Mouse (Mus musculus) cortical plate, adult 2 months (tissue): ENCODE data around the gene Grip1.

ENCODE experiments used
- CTCF ChIP-seq: fragments of 200-500 bp; IDR thresholded peaks from 2 replicates; pipeline ENCODE4 v1.5.1; 2011; ENCODE audit warnings: mild to moderate bottlenecking, control low read depth, low read length; ENCODE audit not compliant: insufficient read depth; ENCODE audit errors: extremely low read depth
- POLR2A ChIP-seq: fragments of 200-500 bp; IDR thresholded peaks from 2 replicates; pipeline ENCODE4 v1.6.1; 2011; ENCODE audit warnings: mild to moderate bottlenecking, low read length, control low read depth; ENCODE audit not compliant: insufficient read depth; ENCODE audit errors: extremely low read depth

DNA sequence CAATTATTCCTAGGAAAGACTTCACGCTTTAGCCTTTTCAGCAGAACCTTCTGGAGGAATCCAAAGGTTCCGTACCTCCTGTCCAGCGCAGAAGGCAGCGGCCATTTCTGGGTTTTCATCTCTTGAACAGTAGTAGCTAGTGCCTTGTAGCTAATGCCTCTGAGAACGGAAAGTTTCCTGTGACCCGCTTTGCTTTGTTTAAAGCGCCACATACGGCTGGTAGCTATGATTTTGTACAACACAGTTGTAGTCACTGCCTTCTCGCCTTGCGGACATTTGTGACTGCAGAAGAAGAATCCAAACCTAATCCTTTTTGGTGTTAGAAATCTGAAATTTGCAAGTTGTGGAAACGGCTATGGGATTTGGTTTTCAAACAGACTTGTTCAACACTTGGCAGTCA lies 68.1 kb downstream of the Grip1 start:
- no peak for TF ChIP-seq POLR2A
- no peak for TF ChIP-seq CTCF
